Mouse (Mus musculus): Measurements from ENCODE around the gene Tardbp. TPM values are rescaled to one million over a fixed set of nuclear protein-coding genes. Genes with fewer than 3 reads are reported as not detected.

The Tardbp gene
- 111 and 119 TPM in 2 replicates for polyA plus RNA-seq (2012; rRNA removed)

DNA sequence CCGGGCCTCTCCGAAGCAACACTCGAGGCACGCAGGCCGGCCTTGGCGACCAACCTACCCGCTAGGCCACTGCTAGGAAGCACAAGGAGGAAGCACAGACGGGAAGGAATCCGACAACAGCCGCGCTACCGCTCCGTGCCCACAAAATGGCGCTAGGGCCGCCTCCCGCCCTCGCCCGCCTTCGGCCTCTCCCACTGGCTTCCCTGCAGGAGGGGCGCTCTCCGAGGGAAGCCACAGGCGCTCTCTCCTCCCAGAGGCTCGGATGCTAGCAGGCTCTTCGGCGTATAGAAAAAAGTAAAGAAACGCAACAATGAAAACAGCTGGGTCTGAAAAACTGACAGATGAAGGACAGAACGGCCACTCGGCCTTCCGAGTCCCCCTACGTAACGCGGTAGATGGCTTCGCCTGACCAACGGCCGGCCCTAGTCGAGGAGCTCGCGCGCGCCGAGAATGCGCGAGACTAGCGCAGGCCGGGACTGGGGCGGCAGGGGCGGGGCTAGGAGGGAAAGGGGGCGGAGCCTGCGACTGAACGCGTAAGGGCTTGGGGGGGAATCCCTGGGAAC lies at the start of gene Tardbp:
Gene Tardbp (minus strand): TSS at position 397 of the 563 bp plus-strand sequence.
- DNase-seq (ENCODE audit: low read depth), result no peak

GRCm38 (mm10) chr4:148676188-148676960 lies 49.6 kb upstream of the Tardbp start:
- DNase-seq (ENCODE audit: low read depth), result no peak

DNA sequence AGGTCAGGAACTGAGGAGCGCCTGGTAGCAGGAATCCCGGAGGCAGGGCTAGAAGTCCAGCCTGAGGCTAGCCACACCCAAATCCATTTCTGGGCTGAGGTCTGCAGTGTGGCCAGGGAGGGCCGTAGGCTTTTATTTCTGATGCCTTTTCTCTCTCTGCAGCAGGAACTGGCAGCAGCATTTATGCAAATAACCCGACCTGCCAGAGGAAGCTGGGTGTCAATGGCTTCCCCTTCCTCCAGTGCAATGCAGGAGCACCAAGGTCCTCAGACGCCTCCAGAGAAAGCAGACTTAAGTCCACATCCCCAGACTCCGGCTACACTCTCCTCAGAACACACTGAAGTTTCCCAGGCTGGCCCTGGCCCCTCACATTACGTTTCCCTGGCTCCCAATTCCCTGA lies 48.2 kb upstream of the Tardbp start:
- DNase-seq (ENCODE audit: low read depth), result no peak

- DNase-seq (ENCODE audit: low read depth), result no peak
Observed at GRCm38 (mm10) chr4:148671230-148671947, 44.6 kb upstream of the Tardbp start.

GRCm38 (mm10) chr4:148667006-148667755 lies 40.4 kb upstream of the Tardbp start:
- DNase-seq (ENCODE audit: low read depth), result no peak

- DNase-seq (ENCODE audit: low read depth), result no peak
Observed at GRCm38 (mm10) chr4:148664021-148664420, 37.2 kb upstream of the Tardbp start.

DNA sequence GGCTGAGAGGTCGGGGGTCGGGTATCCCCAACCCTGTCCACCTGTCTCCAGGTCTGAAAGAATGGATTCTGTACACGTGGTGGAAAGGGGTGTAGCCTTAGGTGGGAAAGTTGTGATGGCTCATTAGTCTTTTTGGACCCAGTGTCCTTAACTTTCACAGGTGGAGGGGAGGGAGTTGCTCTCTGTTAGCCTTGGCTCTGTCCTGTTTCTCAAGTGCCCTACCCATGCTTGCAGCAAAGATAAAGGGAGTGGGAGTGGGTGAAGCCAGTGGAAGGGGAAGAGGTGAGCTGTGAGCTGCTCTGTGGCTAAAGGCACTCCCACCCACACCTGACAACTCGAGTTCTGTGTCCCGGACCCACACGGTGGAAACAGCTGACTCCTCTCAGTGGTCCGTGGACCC lies 36.5 kb upstream of the Tardbp start:
- no peak for DNase-seq (ENCODE audit: low read depth)

DNA sequence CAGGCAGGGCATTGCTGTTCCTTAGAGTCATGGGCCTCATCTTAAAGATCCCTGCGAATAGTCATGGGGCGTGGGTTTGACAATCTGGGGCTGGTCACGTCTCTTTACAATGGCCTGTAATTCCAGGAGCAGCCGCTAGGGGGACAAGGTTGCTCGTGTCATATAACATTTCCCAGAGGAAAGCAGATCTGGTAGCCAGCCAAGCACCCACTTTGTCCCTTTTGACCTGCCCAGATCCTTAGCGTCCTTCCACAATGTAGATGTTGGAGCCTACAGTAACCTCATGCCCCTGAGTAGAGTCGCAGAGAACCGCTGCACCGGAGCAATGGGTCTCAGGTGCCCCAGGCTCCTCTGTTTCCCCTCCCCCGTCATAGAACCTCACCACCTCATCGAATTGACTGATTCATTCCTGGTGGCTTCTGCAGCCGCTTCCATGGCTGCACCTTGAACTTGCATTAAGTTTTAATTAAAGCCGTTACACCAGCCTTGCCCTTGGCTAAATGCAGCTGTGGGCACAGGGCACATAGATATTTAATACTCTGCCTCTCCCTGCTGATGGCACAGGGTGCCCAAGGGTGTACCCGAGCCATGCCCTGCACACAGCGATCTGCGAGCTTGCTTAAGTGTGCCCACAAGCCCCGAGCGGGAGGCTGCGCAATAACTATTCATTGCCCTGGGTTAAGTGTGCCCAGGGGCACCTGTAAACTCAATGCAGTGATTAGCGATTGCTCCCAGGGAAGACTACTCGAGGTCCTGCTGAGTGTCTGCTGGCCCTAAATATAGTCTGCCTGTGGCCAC lies 35.5 kb upstream of the Tardbp start:
- no peak for DNase-seq (ENCODE audit: low read depth)

DNA sequence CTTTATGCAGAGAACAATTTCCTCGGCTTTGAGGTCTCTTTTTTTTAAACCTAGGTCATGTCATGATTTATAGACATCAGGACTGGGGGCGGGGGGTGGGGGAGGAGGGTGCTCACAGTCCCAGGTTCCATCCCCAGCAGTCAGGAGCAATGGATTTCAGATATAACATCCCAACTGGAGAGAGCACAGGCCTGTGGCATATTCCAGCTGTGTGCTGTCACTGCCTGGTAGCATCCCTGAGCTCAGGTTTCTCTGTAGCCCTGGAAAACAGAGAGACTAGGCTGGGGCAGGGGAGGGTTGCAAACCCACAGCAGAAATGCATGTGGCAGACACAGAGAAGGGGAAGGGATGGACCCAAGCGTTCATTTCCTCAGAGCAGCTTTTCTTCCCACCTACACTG lies 33.4 kb upstream of the Tardbp start:
- DNase-seq (ENCODE audit: low read depth), result no peak

DNA sequence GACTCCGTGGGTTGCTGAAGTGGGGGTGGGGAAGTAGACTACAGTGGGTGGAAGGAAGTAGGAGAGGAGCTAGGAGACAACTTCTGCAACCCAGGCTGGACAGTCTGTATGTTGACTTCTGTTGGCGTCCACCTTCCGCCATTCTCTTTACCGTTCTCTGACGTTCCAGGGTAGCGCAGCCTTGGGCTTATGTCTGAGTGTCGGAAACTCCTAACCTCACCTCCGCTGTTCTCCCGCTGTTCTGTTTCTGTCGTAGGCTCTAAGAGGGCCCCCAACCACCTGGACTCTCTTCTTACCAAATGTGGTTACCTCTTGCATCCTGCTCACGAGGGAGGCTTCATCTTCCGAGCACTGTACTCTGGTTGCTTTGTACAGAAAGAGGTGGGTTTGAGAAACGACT lies 31.0 kb upstream of the Tardbp start:
- no peak for DNase-seq (ENCODE audit: low read depth)

DNA sequence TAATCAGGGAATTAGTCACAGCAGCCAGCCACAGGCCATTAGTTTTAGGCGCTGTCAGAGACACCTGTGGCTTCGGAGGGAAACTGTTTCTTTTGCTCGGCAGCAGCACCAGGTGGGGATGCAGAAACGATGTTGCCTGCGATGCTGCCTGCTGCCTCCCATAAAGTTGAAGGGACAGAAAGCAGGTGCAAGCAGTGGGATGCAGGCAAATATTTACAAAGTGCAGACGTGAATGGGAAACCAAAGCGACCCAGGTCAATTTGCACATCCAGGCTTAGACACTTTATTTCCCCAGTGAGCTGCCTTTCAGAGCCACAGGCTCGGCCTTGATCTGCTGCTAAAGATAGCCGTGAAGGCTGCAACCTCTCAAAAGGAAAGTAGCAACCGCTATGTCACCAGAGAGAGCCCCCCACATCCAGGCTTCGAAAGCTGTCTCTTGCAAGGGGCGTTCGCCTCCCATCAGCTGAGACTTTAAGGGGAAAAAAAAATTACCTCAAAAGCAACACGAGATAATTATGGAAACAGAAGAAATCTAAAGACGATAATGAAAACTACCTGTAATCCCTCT lies 30.0 kb upstream of the Tardbp start:
- DNase-seq (ENCODE audit: low read depth), result no peak

- DNase-seq (ENCODE audit: low read depth), result no peak
Observed at GRCm38 (mm10) chr4:148654701-148655398, 28.0 kb upstream of the Tardbp start.

DNA sequence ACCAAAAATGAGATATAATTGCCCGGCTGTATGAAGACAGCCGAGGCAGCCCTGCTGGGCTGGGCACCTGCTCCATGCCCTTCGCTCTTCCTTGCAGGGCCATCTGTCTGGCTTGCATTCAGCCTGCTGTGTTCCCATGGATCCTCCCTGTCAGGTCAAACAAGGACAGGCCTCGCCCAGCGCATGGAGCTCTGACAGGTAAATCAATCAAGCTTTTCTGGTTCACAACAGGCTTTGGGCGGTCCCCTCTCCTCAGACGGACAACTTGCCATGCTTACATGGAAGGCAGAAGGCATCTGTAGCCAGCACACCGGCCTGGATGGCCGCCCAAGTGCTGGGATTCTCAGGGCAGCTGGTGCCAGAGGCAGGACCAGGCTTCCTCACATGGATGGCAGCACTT lies 24.2 kb upstream of the Tardbp start:
- no peak for DNase-seq (ENCODE audit: low read depth)

GRCm38 (mm10) chr4:148649309-148649708 lies 22.5 kb upstream of the Tardbp start:
- DNase-seq (ENCODE audit: low read depth), result no peak

DNA sequence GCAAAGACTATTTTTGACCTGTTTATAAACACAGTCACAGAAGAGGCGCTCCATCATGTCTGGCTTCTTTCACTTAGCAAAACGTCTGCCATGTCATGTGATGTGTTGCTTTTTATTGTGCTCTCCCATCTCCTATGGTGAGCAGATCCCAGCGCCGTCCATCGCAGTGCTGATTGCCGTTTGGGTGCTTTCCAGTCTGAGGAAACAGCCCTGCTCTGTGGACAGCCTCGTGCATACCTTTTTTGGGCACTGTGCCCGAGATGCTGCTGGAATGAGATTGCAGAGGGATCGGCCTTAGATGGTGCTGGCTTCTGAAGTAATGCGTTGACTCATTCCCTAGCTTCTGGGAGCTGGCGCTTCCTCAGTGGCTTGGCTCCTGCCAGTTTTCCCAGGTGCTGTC lies 19.8 kb upstream of the Tardbp start:
- no peak for DNase-seq (ENCODE audit: low read depth)

DNA sequence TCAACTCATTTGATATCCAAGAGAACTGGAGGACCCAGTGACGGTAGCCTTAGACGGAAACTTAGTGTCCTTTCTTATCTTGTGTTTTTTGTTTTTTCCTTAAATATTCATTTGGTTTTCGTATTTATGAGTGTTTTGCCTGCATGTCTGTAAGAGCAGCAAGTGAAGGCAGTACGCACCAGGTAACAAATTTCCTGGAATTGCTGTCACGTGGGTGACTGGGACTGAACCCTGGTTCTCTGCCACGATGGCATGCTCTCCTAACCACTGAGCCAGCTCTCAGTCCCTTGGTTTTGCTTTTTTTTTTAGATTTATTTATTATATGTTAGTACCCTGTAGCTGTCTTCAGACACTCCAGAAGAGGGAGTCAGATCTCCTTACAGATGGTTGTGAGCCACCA lies 18.1 kb upstream of the Tardbp start:
- no peak for DNase-seq (ENCODE audit: low read depth)

DNA sequence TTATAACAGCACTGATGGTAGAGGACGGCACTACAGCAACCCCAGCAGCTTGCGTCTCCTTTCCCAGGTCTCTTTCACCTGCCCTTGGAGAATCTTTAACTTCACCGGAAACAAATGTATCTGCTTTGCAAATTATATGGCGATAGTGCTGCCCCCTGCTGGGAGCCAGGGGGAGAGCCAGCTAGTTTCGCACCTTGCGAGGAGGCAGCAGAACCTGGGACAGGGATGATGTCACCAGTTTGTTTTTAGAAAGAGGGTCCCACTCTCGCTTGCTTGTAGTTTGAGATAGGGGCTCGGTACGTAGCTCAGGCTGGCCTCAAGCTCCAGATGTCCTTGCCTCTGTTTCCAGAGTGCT lies 17.3 kb upstream of the Tardbp start:
- no peak for DNase-seq (ENCODE audit: low read depth)

- no peak for DNase-seq (ENCODE audit: low read depth)
Observed at GRCm38 (mm10) chr4:148643291-148644156, 16.7 kb upstream of the Tardbp start, which contains the start of gene Gm572. Gene Gm572 (plus strand): TSS chr4:148643317.

DNA sequence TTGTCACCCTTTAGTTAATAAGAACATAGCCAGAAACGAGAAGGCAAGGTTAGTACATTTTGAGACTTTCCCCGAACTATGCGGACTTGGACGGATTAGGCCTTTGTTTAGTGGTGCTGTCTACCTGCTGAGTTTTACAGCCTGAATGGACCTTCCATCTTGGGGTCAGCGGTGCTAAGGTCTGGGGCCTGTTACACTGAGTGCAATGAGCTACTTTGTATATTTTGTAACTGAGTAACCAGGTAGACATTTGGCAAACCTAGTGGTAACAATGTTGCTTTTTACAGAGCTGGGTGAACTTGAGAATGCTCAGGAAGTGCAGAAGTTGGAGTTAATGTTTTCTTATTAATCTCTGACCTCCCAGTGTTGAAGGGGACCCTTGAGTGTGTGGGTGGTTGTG lies 14.3 kb upstream of the Tardbp start:
- DNase-seq (ENCODE audit: low read depth), result no peak

Measured in gonadal fat pad, adult 2 months (tissue).